Mouse (Mus musculus): Measurements from ENCODE around the gene 2310009B15Rik.

DNA sequence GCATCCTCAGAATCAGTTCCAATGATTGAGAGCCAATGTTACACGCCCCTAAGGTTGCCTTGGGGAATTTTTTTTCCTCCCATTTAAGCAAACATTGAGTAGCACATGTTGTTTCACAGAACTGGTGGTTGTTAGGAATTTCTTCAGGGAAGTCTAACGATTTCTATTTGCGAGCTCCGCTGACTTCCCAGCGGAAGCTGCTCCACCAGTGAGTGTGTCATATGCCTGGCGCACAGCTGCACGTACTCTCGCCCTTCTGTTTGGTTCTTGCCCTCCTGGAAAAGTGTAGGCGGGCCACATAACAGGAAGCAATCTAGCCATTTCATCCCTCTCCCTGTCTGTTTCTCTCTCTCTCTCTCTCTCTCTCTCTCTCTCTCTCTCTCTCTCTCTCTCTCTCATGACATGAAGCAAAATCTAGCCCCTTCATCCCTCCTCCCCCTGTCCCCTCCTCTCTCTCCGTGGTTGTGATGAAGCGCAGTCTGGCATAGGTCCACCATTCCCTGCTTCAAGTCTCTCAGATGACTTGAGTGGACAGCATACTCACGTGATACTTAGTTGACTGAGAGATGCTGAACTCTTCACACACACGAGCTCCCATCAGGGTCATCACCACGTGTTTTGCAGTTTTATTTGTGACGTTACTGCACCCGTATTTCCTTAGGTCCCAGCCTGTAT lies 19.9 kb upstream of the 2310009B15Rik start:
- TF ChIP-seq POLR2A (IDR thresholded peaks at IDR 0.05; ENCODE audit: borderline replicate concordance, insufficient read depth, low read length) (no peak), CTCF (IDR thresholded peaks at IDR 0.05; ENCODE audit: borderline replicate concordance, insufficient read depth, low read depth, low read length) (no peak)

Data from cerebellum, adult 2 months (tissue).